10 mouse cellular contexts compared by ENCODE assay signal in the genomic region with DNA sequence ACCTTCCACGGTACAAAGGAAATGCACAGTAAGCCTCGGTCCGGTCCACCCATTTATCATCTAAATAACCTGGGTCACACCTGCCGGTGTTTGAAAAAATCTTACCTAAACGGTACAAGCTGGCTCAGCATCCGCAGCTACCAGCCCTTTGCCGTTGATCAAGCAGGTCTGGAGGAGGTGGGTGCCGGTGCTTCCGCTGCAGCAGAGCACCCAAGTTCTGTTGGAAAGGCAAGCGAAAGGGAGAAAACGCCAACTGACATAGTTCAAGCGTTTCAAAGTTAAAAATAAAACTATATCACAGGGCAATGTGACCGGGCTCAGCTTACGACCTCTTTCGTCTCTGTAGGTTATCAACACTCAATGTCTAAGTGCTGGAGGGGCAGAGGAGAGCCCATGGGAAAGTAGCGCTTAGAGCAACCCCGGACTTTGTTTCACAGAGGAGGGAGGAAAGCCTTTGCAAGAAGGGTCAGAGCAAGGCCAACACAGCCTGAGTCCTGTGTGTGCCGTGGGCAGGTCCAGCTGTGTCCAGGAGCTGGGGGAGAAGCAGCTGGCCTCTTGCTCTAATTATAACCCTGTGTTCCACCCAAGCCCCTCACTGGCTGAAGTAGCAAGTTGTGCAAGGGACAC. TPM values are rescaled to one million over a fixed set of nuclear protein-coding genes. Genes with fewer than 3 reads are reported as not detected.
A peak's percentile ranks its signal among the peaks of the same experiment; 100 is the strongest.
DNase-seq lines count a peak whose midpoint lies in the region; ATAC-seq lines count a peak whose summit lies in the region.
"Had no signal": no experiment of that assay in that cellular context is flagged by ENCODE, and none has a peak within 500 bp of the region (broad histone marks: within the 10 kb centered on the region; RNA-seq: fewer than 3 reads in every experiment).

Gene Fbxo40, minus strand, starts transcription at position 469 of the 627 bp plus-strand sequence.

- ATAC-seq in midbrain, embryonic 11.5 days (ENCODE audit: low FRiP score): no peak
- peak; percentile 57; the same call in 1 of the 2 replicates for ATAC-seq in heart, embryonic 11.5 days (replicated peaks; ENCODE audit: insufficient number of reproducible peaks, low FRiP score, low TSS enrichment)
- 0 out of 2 replicates have a peak, but pooled peaks have one; percentile 39 for ATAC-seq in kidney, embryonic 14.5 days (ENCODE audit: low FRiP score, low TSS enrichment)
- ATAC-seq in inflammation-experienced regulatory T-cells, adult 6 months: no peak
- no peak for ATAC-seq in intestine, embryonic 16.5 days
- ATAC-seq: midbrain, embryonic 15.5 days had no signal

- no peak within 1 kb of the TSS for H3K4me3 ChIP-seq in midbrain, embryonic 10.5 days
- H3K4me3 ChIP-seq in midbrain, embryonic 11.5 days (ENCODE audit: low read depth, low read length): no peak within 1 kb of the TSS
- H3K4me3 ChIP-seq in heart, embryonic 11.5 days (ENCODE audit: low read depth, low read length): peak within 1 kb of the TSS; percentile 42
- H3K4me3 ChIP-seq in kidney, embryonic 14.5 days (ENCODE audit: low read length): no peak within 1 kb of the TSS
- no peak within 1 kb of the TSS for H3K4me3 ChIP-seq in intestine, embryonic 16.5 days (ENCODE audit: low read length)
- H3K4me3 ChIP-seq: midbrain, embryonic 15.5 days had no signal

- H3K4me1 ChIP-seq in midbrain, embryonic 10.5 days: 0 out of 2 replicates have a peak, but pooled peaks cover 4% of the 10 kb centered on the region
- H3K4me1 ChIP-seq in midbrain, embryonic 11.5 days (ENCODE audit: control insufficient read depth, insufficient read depth, low read length): no peaks in the 10 kb centered on the region
- peaks cover 12% of the 10 kb centered on the region for H3K4me1 ChIP-seq in heart, embryonic 11.5 days (ENCODE audit: control insufficient read depth, insufficient read depth, low read length)
- no peaks in the 10 kb centered on the region for H3K4me1 ChIP-seq in kidney, embryonic 14.5 days (ENCODE audit: control insufficient read depth, insufficient read depth, low read length)
- no peaks in the 10 kb centered on the region for H3K4me1 ChIP-seq in intestine, embryonic 16.5 days (ENCODE audit: control insufficient read depth, insufficient read depth, low read length)
- H3K4me1 ChIP-seq: midbrain, embryonic 15.5 days had no signal

- H3K9me3 ChIP-seq in midbrain, embryonic 10.5 days (replicated peaks): no peaks in the 10 kb centered on the region
- H3K9me3 ChIP-seq in midbrain, embryonic 11.5 days (ENCODE audit: control insufficient read depth, low read length): no peaks in the 10 kb centered on the region
- no peaks in the 10 kb centered on the region for H3K9me3 ChIP-seq in heart, embryonic 11.5 days (replicated peaks; ENCODE audit: control insufficient read depth, low read length)
- no peaks in the 10 kb centered on the region for H3K9me3 ChIP-seq in kidney, embryonic 14.5 days (ENCODE audit: control insufficient read depth, low read length)
- no peaks in the 10 kb centered on the region for H3K9me3 ChIP-seq in intestine, embryonic 16.5 days (ENCODE audit: control insufficient read depth, low read length)
- H3K9me3 ChIP-seq: midbrain, embryonic 15.5 days had no signal

- H3K27ac ChIP-seq in midbrain, embryonic 10.5 days (replicated peaks): 0 out of 2 replicates have a peak within 1 kb of the TSS, but pooled peaks have one; percentile 23
- H3K27ac ChIP-seq in midbrain, embryonic 11.5 days (ENCODE audit: low read depth, low read length): no peak within 1 kb of the TSS
- peak within 1 kb of the TSS; percentile 88 for H3K27ac ChIP-seq in heart, embryonic 11.5 days (ENCODE audit: low read depth, low read length)
- H3K27ac ChIP-seq in kidney, embryonic 14.5 days (ENCODE audit: low read depth, low read length): no peak within 1 kb of the TSS
- H3K27ac ChIP-seq in intestine, embryonic 16.5 days (ENCODE audit: low read length): no peak within 1 kb of the TSS
- H3K27ac ChIP-seq: midbrain, embryonic 15.5 days had no signal

- 85% methylated on average over 18 of the region's 18 CpGs for WGBS in midbrain, embryonic 10.5 days
- WGBS in midbrain, embryonic 11.5 days: 87% methylated on average over 18 of the region's 18 CpGs
- WGBS in heart, embryonic 11.5 days (ENCODE audit: insufficient replicate concordance): 37% methylated on average over 18 of the region's 18 CpGs
- whole genome bisulfite sequencing in kidney, embryonic 14.5 days: 59% methylated on average over 18 of the region's 18 CpGs
- 64% methylated on average over 18 of the region's 18 CpGs for WGBS in intestine, embryonic 16.5 days

- H3K36me3 ChIP-seq in midbrain, embryonic 10.5 days: no peaks in the 10 kb centered on the region
- H3K36me3 ChIP-seq in midbrain, embryonic 11.5 days (ENCODE audit: control insufficient read depth, insufficient read depth, low read length): no peaks in the 10 kb centered on the region
- no peaks in the 10 kb centered on the region for H3K36me3 ChIP-seq in heart, embryonic 11.5 days (ENCODE audit: control insufficient read depth, insufficient read depth, low read length)
- H3K36me3 ChIP-seq in kidney, embryonic 14.5 days (ENCODE audit: control insufficient read depth, insufficient read depth, low read length): no peaks in the 10 kb centered on the region
- no peaks in the 10 kb centered on the region for H3K36me3 ChIP-seq in intestine, embryonic 16.5 days (ENCODE audit: control insufficient read depth, insufficient read depth, low read length)
- H3K36me3 ChIP-seq: midbrain, embryonic 15.5 days had no signal

- no peaks in the 10 kb centered on the region for H3K27me3 ChIP-seq in midbrain, embryonic 10.5 days (ENCODE audit: low read depth, poor library complexity, severe bottlenecking)
- H3K27me3 ChIP-seq in midbrain, embryonic 11.5 days (ENCODE audit: control insufficient read depth, insufficient read depth, low read length): no peaks in the 10 kb centered on the region
- H3K27me3 ChIP-seq in heart, embryonic 11.5 days (ENCODE audit: control insufficient read depth, insufficient read depth, low read length): no peaks in the 10 kb centered on the region
- no peaks in the 10 kb centered on the region for H3K27me3 ChIP-seq in kidney, embryonic 14.5 days (ENCODE audit: control insufficient read depth, insufficient read depth, low read length)
- H3K27me3 ChIP-seq in intestine, embryonic 16.5 days (replicated peaks; ENCODE audit: control insufficient read depth, insufficient read depth, low read length): no peaks in the 10 kb centered on the region
- H3K27me3 ChIP-seq: midbrain, embryonic 15.5 days had no signal

- no peak within 1 kb of the TSS for H3K9ac ChIP-seq in midbrain, embryonic 11.5 days (ENCODE audit: low read length)
- H3K9ac ChIP-seq in heart, embryonic 11.5 days (ENCODE audit: low read depth, low read length): peak within 1 kb of the TSS; percentile 59; the same call in 1 of the 2 replicates
- no peak within 1 kb of the TSS for H3K9ac ChIP-seq in kidney, embryonic 14.5 days (ENCODE audit: low read depth, low read length)
- no peak within 1 kb of the TSS for H3K9ac ChIP-seq in intestine, embryonic 16.5 days (ENCODE audit: low read depth, low read length)
- H3K9ac ChIP-seq: midbrain, embryonic 15.5 days had no signal

- H3K4me2 ChIP-seq in midbrain, embryonic 11.5 days: no peak within 1 kb of the TSS
- peak within 1 kb of the TSS; percentile 53 for H3K4me2 ChIP-seq in heart, embryonic 11.5 days
- 0 out of 2 replicates have a peak within 1 kb of the TSS, but pooled peaks have one; percentile 1 for H3K4me2 ChIP-seq in kidney, embryonic 14.5 days (replicated peaks; ENCODE audit: low read depth, low read length)
- H3K4me2 ChIP-seq in intestine, embryonic 16.5 days (ENCODE audit: low read depth, low read length): no peak within 1 kb of the TSS
- H3K4me2 ChIP-seq: liver, embryonic 11.5 days; midbrain, embryonic 15.5 days had no signal

- DNase-seq in midbrain, embryonic 10.5 days (ENCODE audit: low spot score): no peak
- DNase-seq in midbrain, embryonic 11.5 days (ENCODE audit: low spot score, missing footprints): no peak
- DNase-seq in skeletal muscle tissue, adult 2 months (ENCODE audit: low read depth, low spot score): peak; percentile 76
- no peak for DNase-seq in adipocyte (ENCODE audit: low spot score)

RNA-seq across cellular contexts. Expression of gene Fbxo40, which starts in this region (rescaled TPM):
- polyA plus RNA-seq in midbrain, embryonic 10.5 days (2016; fragmentation: Nextera tagmentation; extraction: Ambion mirVana): 0.02 TPM in 1 of 2 replicates, not detected in the other
- 0.03 TPM in 1 of 2 replicates, not detected in the other for polyA plus RNA-seq in midbrain, embryonic 11.5 days (2014; fragmentation: Nextera tagmentation; extraction: Ambion mirVana)
- 6.8 and 7.9 TPM in 2 replicates for polyA plus RNA-seq in heart, embryonic 11.5 days (2014; fragmentation: Nextera tagmentation; extraction: Ambion mirVana)
- polyA plus RNA-seq in kidney, embryonic 14.5 days (2014; fragmentation: Nextera tagmentation; extraction: Ambion mirVana): 0.24 and 1.2 TPM in 2 replicates
- under 1 TPM; 0.40 to 0.55 (median 0.45) TPM for polyA plus RNA-seq in inflammation-experienced regulatory T-cells, adult 6 months (2017; shearing (Covaris generic))
- polyA plus RNA-seq in intestine, embryonic 16.5 days (2015; fragmentation: Nextera tagmentation; extraction: Ambion mirVana): not detected in 2 replicates
- polyA plus RNA-seq: liver, embryonic 11.5 days; midbrain, embryonic 15.5 days had no signal

Comparison
In these comparisons a context has a peak if more than half of its experiments do, and no peak if none do; other contexts are left out.
1. H3K27ac ChIP-seq: peak in midbrain, embryonic 10.5 days (single experiment) and heart, embryonic 11.5 days (single experiment); none in midbrain, embryonic 11.5 days (single experiment), kidney, embryonic 14.5 days (single experiment) and intestine, embryonic 16.5 days (single experiment).
2. ATAC-seq: peak in heart, embryonic 11.5 days (single experiment) and kidney, embryonic 14.5 days (single experiment); none in midbrain, embryonic 11.5 days (single experiment), inflammation-experienced regulatory T-cells, adult 6 months (single experiment) and intestine, embryonic 16.5 days (single experiment).
3. H3K4me2 ChIP-seq: peak in heart, embryonic 11.5 days (single experiment) and kidney, embryonic 14.5 days (single experiment); none in midbrain, embryonic 11.5 days (single experiment) and intestine, embryonic 16.5 days (single experiment).